In the genomic region with DNA sequence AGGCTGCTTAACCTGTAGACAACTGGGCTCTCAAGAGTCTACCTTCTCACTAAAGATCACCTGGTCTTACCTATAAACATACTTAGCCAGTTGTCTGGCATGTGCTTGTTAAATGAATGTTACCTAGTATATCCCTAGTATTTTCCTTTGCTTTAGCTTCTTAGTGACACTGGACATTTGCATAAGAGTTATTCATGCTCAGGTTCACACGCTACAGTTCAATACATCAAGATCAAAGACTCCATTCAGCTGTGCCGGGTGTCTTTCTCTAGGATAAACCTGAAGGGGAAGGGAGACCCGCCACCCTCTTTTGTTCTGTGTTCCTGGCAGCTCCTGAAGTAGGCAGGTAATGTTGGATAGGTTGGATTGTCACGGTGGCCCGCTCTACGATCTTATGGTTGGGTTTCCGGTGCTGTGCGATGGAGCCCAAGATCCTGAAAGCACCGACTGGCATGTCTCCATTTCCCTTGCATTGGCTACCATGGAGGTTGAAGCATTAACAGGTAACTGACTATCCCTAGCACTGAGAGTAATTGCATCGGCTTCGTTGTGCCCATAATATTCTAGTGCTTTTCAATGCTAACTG, we compare ENCODE assay signal across 7 mouse cellular contexts. TPM values are rescaled to one million over a fixed set of nuclear protein-coding genes. Genes with fewer than 3 reads are reported as not detected.
DNase-seq lines count a peak whose midpoint lies in the region; ATAC-seq and TF ChIP-seq lines count a peak whose summit lies in the region.

No protein-coding gene starts in this region.

- no peak for ATAC-seq in embryonic facial prominence, embryonic 13.5 days (ENCODE audit: insufficient number of reproducible peaks, insufficient read depth, low FRiP score, low TSS enrichment, low read depth)
- no peak for ATAC-seq in hindbrain, embryonic 16.5 days
- ATAC-seq in neural tube, embryonic 12.5 days (ENCODE audit: low FRiP score, low read depth) = no peak

- H3K4me2 ChIP-seq in embryonic facial prominence, embryonic 13.5 days = peak overlapping the region; percentile 88
- H3K4me2 ChIP-seq in hindbrain, embryonic 16.5 days (ENCODE audit: low read length) = peak overlapping the region; percentile 78
- peak overlapping the region; percentile 90 for H3K4me2 ChIP-seq in neural tube, embryonic 12.5 days (replicated peaks)

- H3K4me1 ChIP-seq in liver, adult 2 months (ENCODE audit: control insufficient read depth, insufficient read depth, low read length) = peaks cover 38% of the 10 kb centered on the region
- H3K4me1 ChIP-seq in embryonic facial prominence, embryonic 13.5 days = peaks cover 38% of the 10 kb centered on the region
- peaks cover 20% of the 10 kb centered on the region for H3K4me1 ChIP-seq in hindbrain, embryonic 16.5 days (ENCODE audit: control insufficient read depth, insufficient read depth, low read depth, low read length)
- H3K4me1 ChIP-seq in neural tube, embryonic 12.5 days = peaks cover 27% of the 10 kb centered on the region

- no peak for TF ChIP-seq CTCF in liver, adult 2 months (IDR thresholded peaks at IDR 0.05; ENCODE audit: low read depth, low read length)

- no peaks in the 10 kb centered on the region for H3K27me3 ChIP-seq in liver, adult 2 months (ENCODE audit: control insufficient read depth, insufficient read depth, low read length)
- H3K27me3 ChIP-seq in embryonic facial prominence, embryonic 13.5 days = 0 out of 2 replicates have a peak, but pooled peaks cover 16% of the 10 kb centered on the region
- no peaks in the 10 kb centered on the region for H3K27me3 ChIP-seq in hindbrain, embryonic 16.5 days (replicated peaks; ENCODE audit: control insufficient read depth, insufficient read depth, low read length)
- H3K27me3 ChIP-seq in neural tube, embryonic 12.5 days (replicated peaks) = peaks cover 4% of the 10 kb centered on the region; the same call in 1 of the 2 replicates

- H3K4me3 ChIP-seq in liver, adult 2 months (ENCODE audit: insufficient read depth, low read depth, low read length) = no peak overlapping the region
- H3K4me3 ChIP-seq in embryonic facial prominence, embryonic 13.5 days = peak overlapping the region; percentile 96
- H3K4me3 ChIP-seq in hindbrain, embryonic 16.5 days (ENCODE audit: low read length) = peak overlapping the region; percentile 97
- H3K4me3 ChIP-seq in neural tube, embryonic 12.5 days = no peak overlapping the region

- no peak overlapping the region; the same call in 1 of the 2 replicates for H3K9ac ChIP-seq in liver, adult 2 months (ENCODE audit: low read depth, low read length)
- H3K9ac ChIP-seq in embryonic facial prominence, embryonic 13.5 days = 0 out of 2 replicates have a peak overlapping the region, but pooled peaks have one; percentile 92
- H3K9ac ChIP-seq in hindbrain, embryonic 16.5 days (ENCODE audit: low read depth, low read length) = 0 out of 2 replicates have a peak overlapping the region, but pooled peaks have one; percentile 31
- H3K9ac ChIP-seq in neural tube, embryonic 12.5 days = no peak overlapping the region

- H3K9me3 ChIP-seq in embryonic facial prominence, embryonic 13.5 days = no peaks in the 10 kb centered on the region
- no peaks in the 10 kb centered on the region for H3K9me3 ChIP-seq in hindbrain, embryonic 16.5 days (ENCODE audit: control insufficient read depth, low read length)
- H3K9me3 ChIP-seq in neural tube, embryonic 12.5 days = no peaks in the 10 kb centered on the region

- H3K79me2 ChIP-seq in liver, adult 2 months (ENCODE audit: control insufficient read depth, insufficient read depth, low read length) = peaks cover 14% of the 10 kb centered on the region; the same call in 1 of the 2 replicates

- DNase-seq in liver, adult 2 months (ENCODE audit: extremely low read depth, low read depth, low spot score) = no peak
- no peak for DNase-seq in liver
- no peak for DNase-seq in ovary, postnatal 10 days (ENCODE audit: low spot score)
- no peak for DNase-seq in adrenal gland, adult 8-10 months

- WGBS in liver, adult 2 months = 41% methylated on average over 11 of the region's 11 CpGs
- 16% methylated on average over 11 of the region's 11 CpGs for WGBS in embryonic facial prominence, embryonic 13.5 days
- WGBS in hindbrain, embryonic 16.5 days = 17% methylated on average over 11 of the region's 11 CpGs
- WGBS in neural tube, embryonic 12.5 days = 12% methylated on average over 11 of the region's 11 CpGs

- H3K36me3 ChIP-seq in liver, adult 2 months (ENCODE audit: control insufficient read depth, insufficient read depth, low read length) = no peaks in the 10 kb centered on the region
- H3K36me3 ChIP-seq in embryonic facial prominence, embryonic 13.5 days = no peaks in the 10 kb centered on the region
- no peaks in the 10 kb centered on the region for H3K36me3 ChIP-seq in hindbrain, embryonic 16.5 days (ENCODE audit: control insufficient read depth, insufficient read depth, low read length)
- peaks cover 3% of the 10 kb centered on the region; the same call in 1 of the 2 replicates for H3K36me3 ChIP-seq in neural tube, embryonic 12.5 days

- no peak for TF ChIP-seq POLR2A in liver, adult 2 months (IDR thresholded peaks at IDR 0.05; ENCODE audit: extremely low read depth, insufficient read depth, low read length)

- peak overlapping the region; percentile 94 for H3K27ac ChIP-seq in liver, adult 2 months (replicated peaks; ENCODE audit: insufficient read depth, low read depth, low read length)
- no peak overlapping the region for H3K27ac ChIP-seq in embryonic facial prominence, embryonic 13.5 days
- H3K27ac ChIP-seq in hindbrain, embryonic 16.5 days (ENCODE audit: low read depth, low read length) = no peak overlapping the region
- H3K27ac ChIP-seq in neural tube, embryonic 12.5 days = no peak overlapping the region

RNA-seq across cellular contexts. Expression of a gene that starts 1.7 kb away (rescaled TPM):
- 1.0 and 1.1 TPM in 2 replicates for total RNA-seq in liver, adult 2 months (2014; rRNA removed)
- 4.1 and 4.7 TPM in 2 replicates for polyA plus RNA-seq in liver, adult 2 months (2012; rRNA removed)
- 5.7 and 6.0 TPM in 2 replicates for polyA plus RNA-seq in embryonic facial prominence, embryonic 13.5 days (2015; fragmentation: Nextera tagmentation; extraction: Ambion mirVana)
- 7.3 and 8.4 TPM in 2 replicates for polyA plus RNA-seq in hindbrain, embryonic 16.5 days (2015; fragmentation: Nextera tagmentation; extraction: Ambion mirVana)
- polyA plus RNA-seq in neural tube, embryonic 12.5 days (2016; fragmentation: Nextera tagmentation; extraction: Ambion mirVana) = 7.8 and 9.0 TPM in 2 replicates
- 10 to 100 TPM; 24.4 to 36.0 (median 27.1) TPM for total RNA-seq in adrenal gland, adult 8-10 months (2022)

RNA-seq across cellular contexts. Expression of a gene that starts 58.4 kb away (rescaled TPM):
- 4.5 and 5.1 TPM in 2 replicates for total RNA-seq in liver, adult 2 months (2014; rRNA removed)
- polyA plus RNA-seq in liver, adult 2 months (2012; rRNA removed) = 2.7 and 3.4 TPM in 2 replicates
- polyA plus RNA-seq in embryonic facial prominence, embryonic 13.5 days (2015; fragmentation: Nextera tagmentation; extraction: Ambion mirVana) = 58.4 and 61.8 TPM in 2 replicates
- polyA plus RNA-seq in hindbrain, embryonic 16.5 days (2015; fragmentation: Nextera tagmentation; extraction: Ambion mirVana) = 52.2 and 55.3 TPM in 2 replicates
- polyA plus RNA-seq in neural tube, embryonic 12.5 days (2016; fragmentation: Nextera tagmentation; extraction: Ambion mirVana) = 46.2 and 53.8 TPM in 2 replicates
- total RNA-seq in adrenal gland, adult 8-10 months (2022) = 10 to 100 TPM; 31.9 to 36.6 (median 33.9) TPM

Comparison
In these comparisons a context has a peak if more than half of its experiments do, and no peak if none do; other contexts are left out.
1. H3K4me3 ChIP-seq: peak in embryonic facial prominence, embryonic 13.5 days (single experiment) and hindbrain, embryonic 16.5 days (single experiment); none in liver, adult 2 months (single experiment) and neural tube, embryonic 12.5 days (single experiment).
2. H3K9ac ChIP-seq: peak in embryonic facial prominence, embryonic 13.5 days (single experiment) and hindbrain, embryonic 16.5 days (single experiment); none in liver, adult 2 months (single experiment) and neural tube, embryonic 12.5 days (single experiment).
3. RNA of a gene that starts 58.4 kb away (polyA plus RNA-seq): 58.4 to 61.8 TPM in embryonic facial prominence, embryonic 13.5 days, 52.2 to 55.3 TPM in hindbrain, embryonic 16.5 days and 46.2 to 53.8 TPM in neural tube, embryonic 12.5 days; 2.7 to 3.4 TPM in liver, adult 2 months; every median in the first group is over 10 times any median in the second.
4. Peak in every context shown above with its lines, with median percentiles within 50 percentile points of each other: H3K4me2 ChIP-seq.